Mouse (Mus musculus): ENCODE results near the gene Fas.

Gene Fas

DNA sequence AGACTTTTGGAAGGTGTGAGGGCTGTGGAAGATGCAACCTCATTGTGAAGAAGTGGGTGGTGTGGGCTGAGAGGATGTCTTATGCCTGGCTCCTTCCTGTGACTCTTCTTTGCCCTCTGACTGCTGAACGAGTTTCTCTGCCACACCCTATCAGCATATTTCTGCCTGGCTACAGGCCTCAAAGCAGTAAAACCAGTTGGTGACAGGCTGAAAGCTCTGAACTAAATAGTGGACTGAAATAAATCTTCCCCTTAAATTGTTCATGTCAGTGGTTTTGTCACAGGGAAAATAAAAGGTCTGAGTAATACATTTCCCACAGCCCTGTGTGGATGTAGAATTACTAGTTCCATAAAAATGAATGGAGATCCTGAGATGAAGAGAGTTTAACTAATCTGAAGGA, 79.1 kb downstream of the Fas start:
- no peak for DNase-seq (ENCODE audit: low spot score)

- DNase-seq (ENCODE audit: low spot score), result no peak
Observed at GRCm38 (mm10) chr19:34370397-34370796, 79.9 kb downstream of the Fas start.
